Mouse (Mus musculus) left cerebral cortex, adult 18-20 months (tissue): Measurements from ENCODE around the gene Atp6v0a1. TPM values are rescaled to one million over a fixed set of nuclear protein-coding genes. Genes with fewer than 3 reads are reported as not detected.

ENCODE experiments used
- DNase-seq, 2 experiments: peaks; one replicate each; pipeline ENCODE4 v3.0.0; 2021 to 2022; ENCODE audit warnings: low spot score in 2 of 2, mixed read lengths in 1 of 2
- total RNA-seq, 2 experiments: library from RNA; stranded (reverse); gene quantifications; 2 replicates each; pipeline ENCODE4 v1.2.3; 2021

The Atp6v0a1 gene
- total RNA-seq, 2 experiments from 2014 or later, result 423 to 445 TPM

GRCm38 (mm10) chr11:101024001-101024400 lies 14.7 kb downstream of the Atp6v0a1 start:
- no peak for DNase-seq

GRCm38 (mm10) chr11:101027121-101027520 lies 17.9 kb downstream of the Atp6v0a1 start:
- no peak for DNase-seq

- no peak for DNase-seq
These were observed 20.1 kb downstream of the Atp6v0a1 start for GRCm38 (mm10) chr11:101029320-101029719.

GRCm38 (mm10) chr11:101030136-101030807 lies 21.0 kb downstream of the Atp6v0a1 start:
- no peak for DNase-seq

GRCm38 (mm10) chr11:101030808-101031156 lies 21.5 kb downstream of the Atp6v0a1 start:
- no peak for DNase-seq

- no peak for DNase-seq
These were observed 22.2 kb downstream of the Atp6v0a1 start for GRCm38 (mm10) chr11:101031470-101031869.

- DNase-seq, result no peak
These were observed 24.7 kb downstream of the Atp6v0a1 start for GRCm38 (mm10) chr11:101033856-101034500.

GRCm38 (mm10) chr11:101034614-101035327 lies 25.5 kb downstream of the Atp6v0a1 start:
- DNase-seq, result no peak

GRCm38 (mm10) chr11:101035328-101035695 lies 26.1 kb downstream of the Atp6v0a1 start:
- no peak for DNase-seq

- DNase-seq, result no peak
These were observed 28.5 kb downstream of the Atp6v0a1 start for GRCm38 (mm10) chr11:101037795-101038194.

- DNase-seq, result no peak
These were observed 36.6 kb downstream of the Atp6v0a1 start for GRCm38 (mm10) chr11:101045826-101046225.

GRCm38 (mm10) chr11:101046440-101046839 lies 37.2 kb downstream of the Atp6v0a1 start:
- no peak for DNase-seq

- DNase-seq, result no peak
These were observed 38.2 kb downstream of the Atp6v0a1 start for GRCm38 (mm10) chr11:101047502-101047901.

- DNase-seq, result peak in 1 of 2 experiments; percentile 58
These were observed 41.1 kb downstream of the Atp6v0a1 start for GRCm38 (mm10) chr11:101050359-101050758.

GRCm38 (mm10) chr11:101051051-101051493 lies 41.8 kb downstream of the Atp6v0a1 start:
- peak in 1 of 2 experiments; percentile 58 for DNase-seq

GRCm38 (mm10) chr11:101051617-101052016 lies 42.4 kb downstream of the Atp6v0a1 start:
- DNase-seq, result no peak

- DNase-seq, result peak in 1 of 2 experiments; percentile 46
These were observed 43.7 kb downstream of the Atp6v0a1 start for GRCm38 (mm10) chr11:101052751-101053473.

- DNase-seq, result no peak
These were observed 44.7 kb downstream of the Atp6v0a1 start for GRCm38 (mm10) chr11:101053974-101054373.

- DNase-seq, result no peak
These were observed 46.2 kb downstream of the Atp6v0a1 start for GRCm38 (mm10) chr11:101055418-101055817.

GRCm38 (mm10) chr11:101056885-101057284 lies 47.6 kb downstream of the Atp6v0a1 start:
- DNase-seq, result no peak

- peak; percentile 79 to 92 for DNase-seq
These were observed 48.6 kb downstream of the Atp6v0a1 start for GRCm38 (mm10) chr11:101057860-101058259.
